Mouse (Mus musculus) E14TG2a.4 (cell line): Measurements from ENCODE around the gene Bmp2k.

ENCODE experiments used
- CTCF ChIP-seq: conservative IDR thresholded peaks from 2 replicates; pipeline ENCODE4 v1.5.1; 2014; ENCODE audit warnings: low read length
- NANOG ChIP-seq: IDR thresholded peaks from 2 replicates; pipeline ENCODE4 v1.6.1; 2014; ENCODE audit warnings: borderline replicate concordance, low read length, mixed read lengths

DNA sequence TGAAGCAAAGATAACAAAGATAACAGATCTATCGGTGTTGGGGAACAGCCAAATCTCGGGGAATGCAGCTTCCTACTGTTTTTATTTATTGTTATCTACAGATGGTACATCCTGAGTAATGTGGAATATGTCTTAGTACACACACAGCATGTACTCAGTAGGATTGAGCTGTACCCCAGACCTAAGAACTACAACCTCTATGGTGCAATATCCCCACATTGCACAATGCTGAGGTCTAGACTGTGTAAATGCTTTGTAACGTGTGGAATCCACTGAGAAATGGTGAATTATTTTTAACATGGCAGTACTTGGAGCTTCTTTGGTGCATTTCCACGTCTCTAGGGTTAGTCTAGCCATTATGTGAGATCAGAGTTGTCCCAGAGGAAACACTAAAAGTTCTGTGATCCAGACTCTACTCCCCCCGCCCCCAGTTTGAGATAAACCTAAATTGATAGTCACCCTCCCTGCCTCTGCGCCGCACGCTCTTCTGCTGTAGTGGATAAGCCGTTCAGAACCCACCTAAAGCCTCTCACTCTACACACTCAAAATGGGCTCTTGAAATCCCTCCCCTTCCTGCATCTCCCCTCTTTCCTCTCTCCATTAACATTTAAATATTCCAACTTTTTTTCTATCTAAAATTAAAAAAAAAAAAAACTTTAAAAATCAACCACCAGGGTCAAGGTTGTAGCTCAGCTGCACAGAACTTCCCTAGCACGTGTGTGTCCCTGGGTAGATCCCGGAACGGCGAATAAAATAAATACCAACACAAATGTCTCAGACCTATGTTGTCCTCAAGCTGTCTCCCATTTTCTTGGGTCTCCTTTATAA lies 47.4 kb upstream of the Bmp2k start:
- TF ChIP-seq CTCF = no peak
- no peak for TF ChIP-seq NANOG
